Mouse (Mus musculus) B cell, adult 62 days (primary cell): ENCODE data around the gene Dlx2. TPM values are rescaled to one million over a fixed set of nuclear protein-coding genes. Genes with fewer than 3 reads are reported as not detected.

ENCODE experiments used
- total RNA-seq: library from RNA; stranded (reverse); gene quantifications from 4 replicates; pipeline ENCODE4 v1.2.4, GENCODE M21; 2023

Gene Dlx2
- total RNA-seq: not detected in 4 replicates

GRCm38 (mm10) chr2:71546640-71547071, at the start of gene Dlx2:
Dlx2 (minus strand) TSS chr2:71546754.

DNA sequence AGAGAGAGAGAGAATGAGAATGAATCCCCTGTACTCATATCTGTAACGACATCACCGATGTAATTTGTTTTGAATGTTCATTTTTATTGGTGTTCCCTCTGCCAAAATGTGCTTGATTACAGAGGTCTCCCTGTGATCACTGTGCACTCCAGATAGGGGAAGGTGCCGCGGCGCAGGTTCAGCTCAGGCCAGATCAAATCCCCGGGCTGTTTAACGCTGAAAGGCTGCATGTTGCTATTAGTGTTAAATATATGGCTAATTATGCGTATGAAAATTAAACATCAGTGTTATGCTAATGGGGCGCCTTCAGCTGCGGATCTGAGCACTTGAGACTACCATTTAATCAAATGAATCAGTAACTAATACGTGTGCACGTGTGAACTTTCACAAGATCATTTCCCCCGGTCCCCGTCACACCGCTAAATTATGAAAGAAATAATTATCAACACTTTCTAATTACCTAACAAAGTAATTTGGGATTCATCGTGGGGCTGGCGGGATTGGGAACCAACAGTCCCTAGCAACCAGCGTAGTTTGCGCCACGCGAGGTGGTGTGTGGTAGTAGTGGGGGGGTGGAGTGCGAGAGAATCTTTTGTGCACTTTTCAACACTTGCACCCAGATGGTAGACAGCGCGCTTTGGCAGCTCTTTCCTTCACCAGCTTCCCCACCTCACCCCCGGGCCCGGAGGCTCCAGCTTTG, 18.4 kb downstream of the Dlx2 start, which contains the start of gene Dlx1:
Dlx1 (plus strand) TSS at position 100 of the 700 bp plus-strand sequence.

Other genes starting within 250 kb of the Dlx2 start
- 36.1 to 53.4 TPM (median 40.2 TPM) in 4 replicates for gene Slc25a12, start 179.0 kb downstream of the Dlx2 start, total RNA-seq
- gene Hat1, start 157.8 kb downstream of the Dlx2 start, total RNA-seq: 34.1 to 43.6 TPM (median 37.7 TPM) in 4 replicates
- 33.3 to 38.7 TPM (median 36.8 TPM) in 4 replicates for gene Metap1d, start 93.5 kb downstream of the Dlx2 start, total RNA-seq
- not detected in 4 replicates for gene Dlx1, start 18.6 kb downstream of the Dlx2 start, total RNA-seq
- gene Itga6, start 198.9 kb upstream of the Dlx2 start, total RNA-seq: 11.4 to 15.8 TPM (median 14.1 TPM) in 4 replicates